Mouse (Mus musculus): ENCODE results near the gene Sema3f.

DNA sequence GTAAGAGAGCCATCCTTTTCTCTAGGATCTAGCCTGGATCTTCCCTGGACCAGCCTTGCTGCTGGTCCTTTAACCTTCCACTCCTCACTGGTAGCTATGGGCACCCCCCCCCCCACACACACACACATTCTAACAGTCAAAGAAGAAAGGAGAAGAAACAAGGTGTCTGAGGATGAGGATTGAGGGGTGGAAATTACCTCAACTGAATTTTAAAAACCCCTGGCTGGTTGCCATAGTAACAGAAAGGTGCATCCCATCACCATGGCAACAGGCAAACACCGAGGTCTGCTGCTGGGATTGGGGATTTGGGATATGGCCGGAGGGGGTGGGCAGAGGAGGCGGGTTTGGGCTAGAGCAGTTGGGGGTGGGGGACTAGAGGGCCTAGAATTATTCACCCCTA lies 19.4 kb upstream of the Sema3f start:
- TF ChIP-seq CTCF (IDR thresholded peaks at IDR 0.05; ENCODE audit: low read depth, low read length), result no peak
- TF ChIP-seq TAL1 (conservative IDR thresholded peaks at IDR 0.05; ENCODE audit: low read depth, low read length), result no peak
- no peak for TF ChIP-seq GATA1 (IDR thresholded peaks at IDR 0.05; ENCODE audit: borderline replicate concordance, low read length)
- TF ChIP-seq POLR2AphosphoS5 (IDR thresholded peaks at IDR 0.05; ENCODE audit: insufficient replicate concordance, low read depth, low read length), result no peak

Measured in G1E (cell line).